Mouse (Mus musculus): ENCODE measurements at regions not wholly inside any gene's neighbourhood (a gene's known extent, or its start where the extent isn't known, plus 50 kb on each side); places are given as distances from the start of the nearest gene placed in this dataset.
A peak's percentile ranks its signal among the peaks of the same experiment; 100 is the strongest.

DNA sequence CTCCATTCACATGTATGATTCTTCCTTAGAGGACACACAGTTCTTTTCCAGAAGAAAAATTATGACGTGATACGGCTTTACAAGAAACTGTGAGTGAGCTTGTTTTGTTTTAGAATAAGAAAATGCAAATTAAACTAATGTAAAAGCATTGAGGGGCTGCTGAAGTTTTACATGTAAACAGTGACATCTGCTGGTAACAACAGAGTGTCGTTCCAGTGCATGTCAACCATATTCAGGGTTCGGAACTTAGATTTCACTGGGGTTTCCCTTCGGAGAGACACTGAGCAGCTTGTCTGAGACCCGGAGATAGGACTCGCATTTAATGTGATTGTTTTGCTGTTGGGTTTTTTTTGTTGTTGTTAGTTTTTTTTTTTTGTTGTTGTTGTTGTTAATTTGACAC is 148.4 kb upstream of the Ube3a start:
- DNase-seq (ENCODE audit: extremely low spot score in 1 of 2, low spot score in 2 of 2) = peak in 1 of 2 experiments; percentile 44
- intact Hi-C loops (cut with DNase I) = no loop called here

Measured in left cerebral cortex, postnatal 10 days (tissue).